Mouse (Mus musculus) myocyte (in vitro differentiated cells): ENCODE data around the gene Camk1.

Experiments used
- CEBPB ChIP-seq: IDR thresholded peaks from 2 replicates; pipeline ENCODE4 v1.6.1; 2011; ENCODE audit warnings: mild to moderate bottlenecking, moderate library complexity; ENCODE audit not compliant: poor library complexity, insufficient read depth, severe bottlenecking
- E2F4 ChIP-seq: IDR thresholded peaks from one replicate; pipeline ENCODE4 v1.6.1; 2011; ENCODE audit warnings: mild to moderate bottlenecking, control low read depth, moderate library complexity; ENCODE audit not compliant: insufficient read depth
- MAX ChIP-seq: IDR thresholded peaks from one replicate; pipeline ENCODE4 v1.6.1; 2011; ENCODE audit warnings: low read depth, mild to moderate bottlenecking, control low read depth
- MYOD1 ChIP-seq, 3 experiments: IDR thresholded peaks; one replicate each; pipeline ENCODE4 v1.6.1; 2011; ENCODE audit warnings: control low read depth in 2 of 3, low read depth in 2 of 3, mild to moderate bottlenecking in 2 of 3, moderate library complexity in 1 of 3; ENCODE audit not compliant: insufficient read length in 2 of 3, control insufficient read depth in 1 of 3
- MYOG ChIP-seq, 3 experiments: IDR thresholded peaks; one replicate each; pipeline ENCODE4 v1.6.1; 2011; ENCODE audit warnings: control low read depth in 2 of 3, low read depth in 2 of 3, mild to moderate bottlenecking in 2 of 3; ENCODE audit not compliant: insufficient read length in 2 of 3, control insufficient read depth in 1 of 3, insufficient read depth in 1 of 3
- POLR2A ChIP-seq: IDR thresholded peaks from one replicate; pipeline ENCODE4 v1.6.1; 2011; ENCODE audit warnings: low read depth, mild to moderate bottlenecking, control low read depth, moderate library complexity; ENCODE audit not compliant: insufficient read length
- POLR2AphosphoS2 ChIP-seq: IDR thresholded peaks from one replicate; pipeline ENCODE4 v1.6.1; 2011; ENCODE audit warnings: low read depth, control low read depth; ENCODE audit not compliant: insufficient read length
- SRF ChIP-seq: IDR thresholded peaks from one replicate; pipeline ENCODE4 v1.6.1; 2011; ENCODE audit warnings: low read depth; ENCODE audit not compliant: control insufficient read depth, insufficient read length
- TCF12 ChIP-seq: IDR thresholded peaks from one replicate; pipeline ENCODE4 v1.6.1; 2011; ENCODE audit warnings: mild to moderate bottlenecking, control low read depth; ENCODE audit not compliant: poor library complexity, insufficient read depth, severe bottlenecking
- TCF3 ChIP-seq: IDR thresholded peaks from one replicate; pipeline ENCODE4 v1.6.1; 2011; ENCODE audit warnings: low read depth, control low read depth; ENCODE audit not compliant: insufficient read length
- USF1 ChIP-seq: IDR thresholded peaks from one replicate; pipeline ENCODE4 v1.6.1; 2011; ENCODE audit warnings: low read depth, mild to moderate bottlenecking, control low read depth, moderate library complexity

GRCm38 (mm10) chr6:113353696-113354095 is 9.9 kb upstream of the Camk1 start:
- TF ChIP-seq POLR2A: no peak
- no peak for TF ChIP-seq USF1
- no peak for TF ChIP-seq TCF12
- TF ChIP-seq MYOD1 (IDR thresholded peaks at IDR 0.05; ENCODE audit: control insufficient read depth in 1 of 3, insufficient read length in 2 of 3, low read depth in 2 of 3): no peak
- TF ChIP-seq SRF: no peak
- no peak for TF ChIP-seq MAX
- TF ChIP-seq E2F4: no peak
- no peak for TF ChIP-seq POLR2AphosphoS2
- TF ChIP-seq TCF3: no peak
- TF ChIP-seq CEBPB: no peak
- TF ChIP-seq MYOG (IDR thresholded peaks at IDR 0.05; ENCODE audit: control insufficient read depth in 1 of 3, insufficient read depth in 1 of 3, insufficient read length in 2 of 3, low read depth in 2 of 3): no peak
